22 mouse cellular contexts compared by ENCODE assay signal in the genomic region with DNA sequence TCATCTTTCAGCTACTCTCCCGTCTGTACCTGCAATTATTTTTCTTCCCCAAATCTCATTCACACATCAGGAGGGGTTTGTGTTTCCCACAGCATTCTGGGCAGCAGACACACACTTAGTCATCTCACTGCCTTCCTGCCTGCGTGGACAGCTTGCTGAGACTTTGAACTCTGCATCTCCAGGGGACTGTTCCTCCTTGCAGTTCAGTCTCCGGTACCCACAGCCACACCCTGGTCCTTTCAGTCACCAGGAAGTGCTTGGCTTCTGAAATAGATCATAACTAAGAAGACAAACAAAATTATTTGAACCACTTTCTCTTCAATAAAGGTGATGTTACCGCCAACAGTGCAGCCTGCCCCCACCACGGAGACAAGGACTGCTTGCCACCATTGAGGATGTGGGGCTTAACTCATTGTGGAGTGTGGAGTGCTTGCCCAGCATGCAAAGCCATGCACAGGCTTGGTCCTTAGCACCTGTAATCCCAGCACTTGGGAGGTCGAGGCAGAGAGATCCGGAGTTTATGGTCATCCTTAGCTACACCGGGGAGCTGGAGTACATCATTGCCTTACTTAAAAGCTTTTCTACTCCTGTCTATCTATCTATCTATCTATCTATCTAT. TPM values are rescaled to one million over a fixed set of nuclear protein-coding genes. Genes with fewer than 3 reads are reported as not detected.
DNase-seq lines count a peak whose midpoint lies in the region; ATAC-seq lines count a peak whose summit lies in the region.
"Had no signal": no experiment of that assay in that cellular context is flagged by ENCODE, and none has a peak within 500 bp of the region (broad histone marks: within the 10 kb centered on the region; RNA-seq: fewer than 3 reads in every experiment).

No protein-coding gene starts in this region.

- peak; percentile 54 for DNase-seq in heart, adult 11 months
- peak; percentile 24 for DNase-seq in splenic B cell, adult 2 months (ENCODE audit: low read depth, low spot score)
- no peak for DNase-seq in cerebellum, adult 11 months
- no peak for DNase-seq in gastrocnemius, postnatal 10 days
- DNase-seq: adrenal gland, postnatal 36 days; cerebellum, adult 9-10 months; cerebellum, postnatal 36 days; forebrain, postnatal 0 days; gastrocnemius, postnatal 25 days; heart, postnatal 10 days; heart, postnatal 4 days had no signal

- H3K36me3 ChIP-seq in heart, embryonic 11.5 days (ENCODE audit: control insufficient read depth, insufficient read depth, low read length), result no peaks in the 10 kb centered on the region
- no peaks in the 10 kb centered on the region for H3K36me3 ChIP-seq in splenic B cell, adult 2 months (ENCODE audit: control insufficient read depth, insufficient read depth, low read length, poor library complexity, severe bottlenecking)
- H3K36me3 ChIP-seq in hindbrain, embryonic 16.5 days (ENCODE audit: control insufficient read depth, insufficient read depth, low read length), result no peaks in the 10 kb centered on the region
- H3K36me3 ChIP-seq: embryonic facial prominence, embryonic 10.5 days; hindbrain, embryonic 12.5 days had no signal

- no peak for ATAC-seq in heart, embryonic 11.5 days (replicated peaks; ENCODE audit: insufficient number of reproducible peaks, low FRiP score, low TSS enrichment)
- ATAC-seq in common myeloid progenitor, adult 5-6 weeks (replicated peaks; ENCODE audit: low read depth, poor library complexity, severe bottlenecking), result 0 out of 2 replicates have a peak, but pooled peaks have one; percentile 18
- peak; percentile 70; the same call in 1 of the 2 replicates for ATAC-seq in monocyte, adult 5-6 weeks (replicated peaks; ENCODE audit: insufficient number of reproducible peaks, low FRiP score, low TSS enrichment, poor library complexity, severe bottlenecking)
- no peak for ATAC-seq in hindbrain, embryonic 16.5 days
- ATAC-seq: activated CD4-positive, CD25-positive, alpha-beta regulatory T cell, adult 4 months; forebrain, embryonic 13.5 days; forebrain, postnatal 0 days; hindbrain, postnatal 0 days; Patski had no signal

- WGBS in heart, embryonic 11.5 days (ENCODE audit: insufficient replicate concordance), result 47% methylated on average over 8 of the region's 8 CpGs
- 60% methylated on average over 8 of the region's 8 CpGs for WGBS in hindbrain, embryonic 16.5 days

- no peak overlapping the region for H3K9ac ChIP-seq in heart, embryonic 11.5 days (ENCODE audit: low read depth, low read length)
- no peak overlapping the region for H3K9ac ChIP-seq in hindbrain, embryonic 16.5 days (ENCODE audit: low read depth, low read length)
- H3K9ac ChIP-seq: forebrain, embryonic 13.5 days; forebrain, postnatal 0 days; hindbrain, embryonic 12.5 days had no signal

- no peak overlapping the region for H3K4me2 ChIP-seq in heart, embryonic 11.5 days
- H3K4me2 ChIP-seq in hindbrain, embryonic 16.5 days (ENCODE audit: low read length), result no peak overlapping the region
- H3K4me2 ChIP-seq: forebrain, embryonic 13.5 days; hindbrain, embryonic 12.5 days had no signal

- peaks cover 4% of the 10 kb centered on the region; the same call in 1 of the 2 replicates for H3K9me3 ChIP-seq in heart, embryonic 11.5 days (replicated peaks; ENCODE audit: control insufficient read depth, low read length)
- no peaks in the 10 kb centered on the region; the same call in 1 of the 2 replicates for H3K9me3 ChIP-seq in hindbrain, embryonic 16.5 days (ENCODE audit: control insufficient read depth, low read length)

- no peak overlapping the region for H3K4me3 ChIP-seq in heart, embryonic 11.5 days (ENCODE audit: low read depth, low read length)
- H3K4me3 ChIP-seq in hindbrain, embryonic 16.5 days (ENCODE audit: low read length), result no peak overlapping the region
- H3K4me3 ChIP-seq: embryonic facial prominence, embryonic 10.5 days; forebrain, embryonic 13.5 days; hindbrain, embryonic 12.5 days had no signal

- no peaks in the 10 kb centered on the region for H3K27me3 ChIP-seq in heart, embryonic 11.5 days (ENCODE audit: control insufficient read depth, insufficient read depth, low read length)
- no peaks in the 10 kb centered on the region for H3K27me3 ChIP-seq in splenic B cell, adult 2 months (ENCODE audit: control insufficient read depth, insufficient read depth, low read length, poor library complexity, severe bottlenecking)
- H3K27me3 ChIP-seq in hindbrain, embryonic 16.5 days (replicated peaks; ENCODE audit: control insufficient read depth, insufficient read depth, low read length), result no peaks in the 10 kb centered on the region
- H3K27me3 ChIP-seq: CH12.LX; forebrain, embryonic 13.5 days; hindbrain, embryonic 12.5 days; Patski had no signal

- no peaks in the 10 kb centered on the region for H3K4me1 ChIP-seq in heart, embryonic 11.5 days (ENCODE audit: control insufficient read depth, insufficient read depth, low read length)
- no peaks in the 10 kb centered on the region for H3K4me1 ChIP-seq in hindbrain, embryonic 16.5 days (ENCODE audit: control insufficient read depth, insufficient read depth, low read depth, low read length)
- H3K4me1 ChIP-seq: embryonic facial prominence, embryonic 10.5 days; forebrain, embryonic 13.5 days; hindbrain, embryonic 12.5 days had no signal

- H3K27ac ChIP-seq in heart, embryonic 11.5 days (ENCODE audit: low read depth, low read length), result no peak overlapping the region
- no peak overlapping the region for H3K27ac ChIP-seq in hindbrain, embryonic 16.5 days (ENCODE audit: low read depth, low read length)
- H3K27ac ChIP-seq: embryonic facial prominence, embryonic 10.5 days; forebrain, embryonic 13.5 days; hindbrain, embryonic 12.5 days; hindbrain, postnatal 0 days had no signal

RNA-seq across cellular contexts. Expression of a gene that starts 14.5 kb away (rescaled TPM):
- polyA plus RNA-seq in heart, embryonic 11.5 days (2014; fragmentation: Nextera tagmentation; extraction: Ambion mirVana), result 22.2 and 27.6 TPM in 2 replicates
- total RNA-seq in common myeloid progenitor, adult 5-6 weeks (2017), result 36.5 and 51.6 TPM in 2 replicates
- 103 to 126 TPM (median 109 TPM) in 3 replicates for total RNA-seq in monocyte, adult 5-6 weeks (2017)
- 10 to 100 TPM; 25.0 to 32.5 TPM for total RNA-seq in gastrocnemius, postnatal 10 days (2021)
- polyA plus RNA-seq in hindbrain, embryonic 16.5 days (2015; fragmentation: Nextera tagmentation; extraction: Ambion mirVana), result 32.4 and 41.3 TPM in 2 replicates

RNA-seq across cellular contexts. Expression of a gene that starts 44.6 kb away (rescaled TPM):
- polyA plus RNA-seq in heart, embryonic 11.5 days (2014; fragmentation: Nextera tagmentation; extraction: Ambion mirVana), result 30.3 and 33.6 TPM in 2 replicates
- 1.2 and 4.7 TPM in 2 replicates for total RNA-seq in common myeloid progenitor, adult 5-6 weeks (2017)
- 3.8 to 9.4 TPM (median 9.1 TPM) in 3 replicates for total RNA-seq in monocyte, adult 5-6 weeks (2017)
- total RNA-seq in gastrocnemius, postnatal 10 days (2021), result 10 to 100 TPM; 19.5 to 26.6 TPM
- polyA plus RNA-seq in hindbrain, embryonic 16.5 days (2015; fragmentation: Nextera tagmentation; extraction: Ambion mirVana), result 42.1 and 44.8 TPM in 2 replicates

Comparison
In these comparisons a context has a peak if more than half of its experiments do, and no peak if none do; other contexts are left out.
1. DNase-seq: peak in heart, adult 11 months (single experiment) and splenic B cell, adult 2 months (single experiment); none in cerebellum, adult 11 months (single experiment) and gastrocnemius, postnatal 10 days (single experiment).
2. ATAC-seq: peak in common myeloid progenitor, adult 5-6 weeks (single experiment) and monocyte, adult 5-6 weeks (single experiment); none in heart, embryonic 11.5 days (single experiment) and hindbrain, embryonic 16.5 days (single experiment).